Mouse (Mus musculus) frontal cortex, adult (tissue): ENCODE results near the gene Gal3st2b.
"Not testable (repeated sequence)": the region's sequence is repeated elsewhere in the genome, so short reads cannot be mapped to it uniquely, and the experiment has no call there.

Experiments
- ATAC-seq: cut with Nextera tagmentation; 2 replicates; pipeline ENCODE4 v1.9.2; 2017; ENCODE audit warnings: mild to moderate bottlenecking, moderate library complexity, mixed read lengths; ENCODE audit not compliant: low TSS enrichment

The Gal3st2b gene

GRCm38 (mm10) chr1:93918011-93918410 lies at the start of gene Gal3st2b:
Gene Gal3st2b, plus strand, starts transcription at chr1:93918311.
- not testable (repeated sequence) for ATAC-seq

GRCm38 (mm10) chr1:93871594-93872105 lies 46.5 kb upstream of the Gal3st2b start:
- ATAC-seq: peak; percentile 69

DNA sequence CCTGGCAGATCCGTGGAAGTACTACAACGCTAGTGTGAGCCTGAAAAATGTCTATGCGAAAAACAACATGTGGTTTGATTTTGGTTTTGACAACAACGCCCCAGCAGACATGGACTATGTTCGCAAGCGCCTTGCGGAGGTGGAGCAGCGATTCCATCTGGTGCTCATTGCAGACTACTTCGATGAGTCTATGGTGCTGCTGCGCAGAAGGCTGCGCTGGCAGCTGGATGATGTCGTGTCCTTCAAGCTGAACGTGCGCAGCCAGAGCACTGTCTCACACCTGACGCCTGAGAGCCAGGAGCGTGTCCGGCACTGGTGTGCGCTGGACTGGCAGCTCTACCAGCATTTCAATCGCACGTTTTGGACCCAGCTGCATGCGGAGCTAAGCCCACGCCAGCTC lies 43.7 kb upstream of the Gal3st2b start:
- peak; percentile 92 for ATAC-seq

DNA sequence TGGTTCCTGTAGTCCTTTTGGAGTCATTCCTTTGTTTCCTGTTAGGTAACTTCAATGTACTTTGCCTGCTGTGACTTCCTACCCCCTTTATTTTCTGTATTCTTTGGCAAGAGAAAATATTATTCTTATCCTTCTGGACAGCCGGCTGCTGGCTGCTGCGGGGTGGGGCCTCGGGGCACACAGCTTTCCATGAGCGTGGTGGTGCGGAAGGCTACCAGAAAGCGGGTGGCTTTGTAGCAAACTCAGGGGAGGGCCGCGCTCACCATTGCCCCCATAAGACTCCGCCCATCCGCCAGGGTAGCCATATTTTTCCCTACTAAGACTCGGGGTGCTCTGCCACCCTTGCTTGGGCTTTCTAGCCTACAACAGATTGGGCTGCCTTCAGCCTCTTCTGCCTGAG lies 36.3 kb upstream of the Gal3st2b start:
- not testable (repeated sequence) for ATAC-seq

GRCm38 (mm10) chr1:93890936-93891335 lies 27.2 kb upstream of the Gal3st2b start:
- ATAC-seq: not testable (repeated sequence)

GRCm38 (mm10) chr1:93897395-93897794 lies 20.7 kb upstream of the Gal3st2b start:
- peak; percentile 78 for ATAC-seq

DNA sequence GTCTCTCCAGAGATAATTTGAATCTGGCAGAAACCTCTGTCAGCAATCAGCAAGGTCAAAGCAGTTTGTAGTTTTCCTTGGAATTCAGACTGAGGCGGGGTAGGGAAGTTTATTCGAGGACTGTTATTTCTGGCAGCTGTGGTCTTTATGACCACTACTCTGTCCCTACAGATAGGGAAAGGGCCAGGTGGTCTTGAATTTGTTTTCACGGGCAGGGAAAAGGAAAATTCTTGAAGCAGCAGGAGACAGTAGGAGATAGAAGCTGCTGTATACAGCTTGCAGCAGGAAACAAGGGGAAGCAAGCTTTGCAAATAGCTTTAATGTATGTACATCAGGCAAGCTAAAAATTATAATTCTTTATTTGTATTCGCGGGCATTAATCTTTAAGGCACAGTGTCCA lies 16.8 kb upstream of the Gal3st2b start:
- ATAC-seq: not testable (repeated sequence)

DNA sequence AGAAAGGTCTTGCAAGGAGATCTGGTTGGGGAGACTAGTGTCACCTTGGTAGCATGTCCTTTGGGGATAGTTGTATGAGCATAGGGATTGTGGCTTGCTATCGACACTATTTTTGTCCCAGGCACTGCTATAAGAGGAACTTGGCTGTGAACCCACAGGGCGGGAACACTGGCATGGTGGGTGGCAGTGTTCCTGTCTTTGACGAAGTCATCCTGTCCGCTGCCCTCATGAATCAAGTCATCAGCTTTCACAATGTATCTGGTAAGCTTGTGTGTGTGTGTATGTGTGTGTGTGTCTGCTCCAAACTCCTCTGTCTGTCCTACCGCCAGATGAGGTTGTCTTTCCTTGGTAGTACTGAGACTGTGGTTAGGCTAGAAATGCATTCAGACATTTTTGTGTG lies 11.4 kb upstream of the Gal3st2b start:
- ATAC-seq: not testable (repeated sequence)

DNA sequence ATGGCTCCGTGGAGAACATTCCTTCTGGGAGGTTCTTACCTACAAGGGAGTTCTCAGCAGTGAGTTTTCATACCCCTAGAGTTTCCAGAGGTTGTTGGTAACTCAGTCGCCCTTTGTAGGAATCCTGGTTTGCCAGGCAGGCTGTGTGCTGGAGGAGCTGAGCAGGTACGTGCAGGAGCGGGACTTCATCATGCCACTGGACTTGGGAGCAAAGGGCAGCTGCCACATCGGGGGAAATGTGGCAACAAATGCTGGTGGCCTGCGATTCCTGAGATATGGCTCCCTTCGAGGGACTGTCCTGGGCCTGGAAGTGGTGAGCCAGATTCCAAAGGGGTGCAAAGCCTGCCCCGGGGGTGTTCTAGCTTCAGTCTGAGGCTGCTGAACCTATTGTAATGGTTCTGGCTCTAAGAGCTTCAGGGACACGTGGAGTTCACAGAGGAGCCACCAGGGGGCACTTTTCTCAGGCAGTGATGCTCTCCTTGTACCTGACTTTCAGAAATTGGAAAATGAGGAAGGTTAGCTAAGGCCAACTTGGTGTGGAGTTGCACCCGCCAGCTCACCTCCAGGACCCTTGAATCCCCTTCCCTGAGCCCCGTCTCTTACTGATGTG lies 9.0 kb upstream of the Gal3st2b start:
- ATAC-seq: peak; percentile 87

DNA sequence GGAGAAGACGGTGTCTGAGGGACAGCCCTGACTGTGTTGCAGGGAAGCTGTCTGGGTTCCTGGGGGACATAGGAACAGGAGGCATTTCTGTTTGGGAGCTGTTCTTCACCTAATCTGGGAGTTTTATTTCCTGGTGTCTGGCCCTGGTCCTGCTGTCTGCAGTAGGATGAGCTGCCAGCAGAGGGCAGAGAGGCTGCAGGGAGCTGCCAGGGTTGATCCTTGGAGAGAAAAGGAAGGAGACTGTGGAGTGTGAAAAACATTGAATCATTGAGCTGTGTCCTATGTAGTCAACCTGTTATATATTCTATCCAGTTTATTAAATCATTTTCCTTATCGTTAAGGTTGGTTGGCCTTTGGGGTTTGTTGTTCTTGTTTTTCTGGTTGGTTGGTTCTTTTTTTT lies 6.2 kb upstream of the Gal3st2b start:
- peak; percentile 98 for ATAC-seq

DNA sequence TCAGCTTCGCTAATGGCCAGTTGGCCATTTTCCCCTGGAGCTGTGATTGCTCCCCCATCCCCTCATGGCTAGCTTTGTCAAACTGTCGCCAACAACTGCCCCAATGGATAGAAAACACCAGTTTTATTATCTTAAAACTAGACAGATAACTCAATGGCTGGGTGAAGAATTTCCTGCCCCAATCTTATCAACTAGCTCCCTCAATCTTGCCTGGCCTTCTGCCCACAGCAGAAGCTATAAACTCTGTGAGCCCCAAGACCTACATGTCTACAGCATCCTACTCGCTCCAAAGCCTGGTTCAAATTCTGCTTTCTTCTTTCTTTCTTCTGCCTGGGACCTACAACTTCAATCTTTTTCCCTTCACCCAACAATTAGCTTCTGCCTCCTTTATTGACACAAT lies 951 bp upstream of the Gal3st2b start:
- ATAC-seq: not testable (repeated sequence)

DNA sequence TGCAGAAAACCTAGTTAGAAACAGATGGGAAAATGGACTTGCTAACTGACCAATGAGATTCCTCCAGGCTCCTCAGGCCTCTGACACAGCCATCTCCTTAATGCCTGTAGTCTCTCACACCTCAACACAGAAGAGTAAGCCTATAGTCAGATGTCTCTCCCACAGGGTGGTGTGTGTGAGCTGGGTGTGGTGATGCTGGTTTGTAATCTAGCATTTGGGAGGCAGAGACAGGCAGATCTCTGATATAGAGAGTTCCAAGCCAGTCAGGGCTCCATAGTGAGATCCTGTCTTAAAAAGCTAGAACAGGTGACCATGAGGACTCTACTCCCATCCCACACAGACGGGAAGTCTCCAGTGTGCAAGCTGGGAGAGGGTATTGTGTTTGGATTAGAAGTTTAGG lies 664 bp downstream of the Gal3st2b start:
- ATAC-seq: not testable (repeated sequence)

- not testable (repeated sequence) for ATAC-seq
These were observed 1.2 kb downstream of the Gal3st2b start for GRCm38 (mm10) chr1:93919321-93919720.

DNA sequence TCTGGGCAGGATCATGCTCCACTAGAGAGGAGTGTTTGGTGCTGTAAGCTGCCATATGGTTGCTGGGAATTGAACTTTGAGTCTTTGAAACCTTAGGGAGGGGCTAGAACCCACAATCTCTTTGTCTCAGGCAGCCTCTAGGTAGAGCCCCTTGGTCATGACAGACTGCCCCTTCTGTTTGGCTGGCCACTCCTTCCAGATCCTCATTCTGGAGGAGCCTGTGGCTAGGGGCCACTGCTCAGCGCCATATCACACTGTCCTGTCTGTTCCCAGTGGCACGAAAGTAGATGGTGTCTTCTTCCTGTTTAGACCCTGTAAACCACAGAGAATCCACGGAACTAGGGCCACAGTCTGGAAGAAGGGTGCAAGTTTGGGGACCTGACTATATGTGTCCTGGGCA lies 4.5 kb downstream of the Gal3st2b start:
- not testable (repeated sequence) for ATAC-seq

DNA sequence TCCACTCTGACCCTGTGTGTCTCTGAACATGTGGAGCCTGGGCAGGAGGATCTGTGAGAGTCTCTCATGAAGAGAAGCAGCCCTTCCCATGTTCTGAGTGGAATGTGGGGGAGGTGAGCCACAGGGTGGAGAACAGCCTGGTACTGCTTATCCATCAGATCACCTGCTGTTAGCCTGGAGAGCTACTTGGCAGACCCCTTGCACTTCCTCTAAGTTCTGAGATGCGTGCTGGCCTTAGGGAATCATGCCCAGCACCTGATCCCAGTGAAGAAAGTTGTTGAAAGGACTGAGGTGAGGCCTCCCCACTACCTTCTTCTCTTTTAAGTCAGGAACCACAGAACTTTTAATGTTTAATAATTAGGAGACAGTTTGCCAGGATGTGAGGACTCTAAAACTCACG lies 5.0 kb downstream of the Gal3st2b start:
- ATAC-seq: not testable (repeated sequence)

GRCm38 (mm10) chr1:93935378-93935777 lies 17.3 kb downstream of the Gal3st2b start:
- ATAC-seq: not testable (repeated sequence)

- peak; percentile 68 for ATAC-seq
These were observed 19.7 kb downstream of the Gal3st2b start for GRCm38 (mm10) chr1:93937807-93938206.

DNA sequence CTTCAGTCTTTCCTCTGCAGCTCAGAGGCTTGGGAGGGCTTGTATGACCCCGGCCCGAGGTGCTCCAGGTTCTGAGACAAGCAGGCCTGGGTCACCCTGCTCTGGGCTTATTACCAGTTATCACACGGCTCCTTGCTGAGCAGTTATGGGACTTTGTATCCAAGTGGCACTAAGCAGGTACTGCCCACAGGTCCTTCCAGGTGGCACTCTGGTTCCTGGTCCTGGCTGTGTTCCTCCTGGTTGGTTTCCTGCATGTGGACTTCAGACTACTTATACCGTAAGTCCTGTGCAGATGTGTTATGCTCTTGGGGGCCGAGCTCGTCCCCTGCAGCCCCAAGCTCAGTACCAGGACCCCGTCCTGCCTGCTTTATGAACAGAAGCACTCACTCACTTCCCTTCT lies 20.3 kb downstream of the Gal3st2b start:
- ATAC-seq: not testable (repeated sequence)

DNA sequence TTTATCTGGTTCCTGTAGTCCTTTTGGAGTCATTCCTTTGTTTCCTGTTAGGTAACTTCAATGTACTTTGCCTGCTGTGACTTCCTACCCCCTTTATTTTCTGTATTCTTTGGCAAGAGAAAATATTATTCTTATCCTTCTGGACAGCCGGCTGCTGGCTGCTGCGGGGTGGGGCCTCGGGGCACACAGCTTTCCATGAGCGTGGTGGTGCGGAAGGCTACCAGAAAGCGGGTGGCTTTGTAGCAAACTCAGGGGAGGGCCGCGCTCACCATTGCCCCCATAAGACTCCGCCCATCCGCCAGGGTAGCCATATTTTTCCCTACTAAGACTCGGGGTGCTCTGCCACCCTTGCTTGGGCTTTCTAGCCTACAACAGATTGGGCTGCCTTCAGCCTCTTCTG lies 31.0 kb downstream of the Gal3st2b start:
- ATAC-seq: not testable (repeated sequence)

GRCm38 (mm10) chr1:93966489-93966888 lies 48.4 kb downstream of the Gal3st2b start:
- ATAC-seq: peak; percentile 81

DNA sequence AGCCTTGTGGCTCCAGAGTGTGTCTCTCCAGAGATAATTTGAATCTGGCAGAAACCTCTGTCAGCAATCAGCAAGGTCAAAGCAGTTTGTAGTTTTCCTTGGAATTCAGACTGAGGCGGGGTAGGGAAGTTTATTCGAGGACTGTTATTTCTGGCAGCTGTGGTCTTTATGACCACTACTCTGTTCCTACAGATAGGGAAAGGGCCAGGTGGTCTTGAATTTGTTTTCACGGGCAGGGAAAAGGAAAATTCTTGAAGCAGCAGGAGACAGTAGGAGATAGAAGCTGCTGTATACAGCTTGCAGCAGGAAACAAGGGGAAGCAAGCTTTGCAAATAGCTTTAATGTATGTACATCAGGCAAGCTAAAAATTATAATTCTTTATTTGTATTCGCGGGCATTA lies 52.3 kb downstream of the Gal3st2b start:
- ATAC-seq: not testable (repeated sequence)

- not testable (repeated sequence) for ATAC-seq
These were observed 52.7 kb downstream of the Gal3st2b start for GRCm38 (mm10) chr1:93970797-93971196.

GRCm38 (mm10) chr1:93975764-93976163 lies 57.7 kb downstream of the Gal3st2b start:
- ATAC-seq: not testable (repeated sequence)

- ATAC-seq: peak; percentile 82
These were observed 60.2 kb downstream of the Gal3st2b start for GRCm38 (mm10) chr1:93978287-93978686.
